Mouse (Mus musculus): ENCODE measurements around the gene Cmah. TPM values are rescaled to one million over a fixed set of nuclear protein-coding genes. Genes with fewer than 3 reads are reported as not detected.
"Not testable (repeated sequence)": the region's sequence is repeated elsewhere in the genome, so short reads cannot be mapped to it uniquely, and the experiment has no call there.

Gene Cmah
- polyA plus RNA-seq, 1 experiment: 0.23 TPM

- no peaks in the 10 kb centered on the region for H3K4me1 ChIP-seq (ENCODE audit: control insufficient read depth, insufficient read depth, low read length)
- H3K27ac ChIP-seq (ENCODE audit: control insufficient read depth, insufficient read depth, low read depth, low read length): no peak overlapping the region
- no peaks in the 10 kb centered on the region for H3K36me3 ChIP-seq (ENCODE audit: control insufficient read depth, insufficient read depth, low read length)
- H3K27me3 ChIP-seq (ENCODE audit: control insufficient read depth, insufficient read depth, low read length): no peaks in the 10 kb centered on the region
- no peak overlapping the region for H3K4me3 ChIP-seq (ENCODE audit: control insufficient read depth, low read depth, low read length)
- TF ChIP-seq CTCF (IDR thresholded peaks at IDR 0.05; ENCODE audit: control insufficient read depth, insufficient read depth, insufficient replicate concordance, low read depth, low read length): no peak
- no peak for TF ChIP-seq POLR2A (IDR thresholded peaks at IDR 0.05; ENCODE audit: control insufficient read depth, low read depth, low read length)
Measured at GRCm38 (mm10) chr13:24342091-24342490, 14.9 kb downstream of the Cmah start.

GRCm38 (mm10) chr13:24353004-24353403 is 25.8 kb downstream of the Cmah start:
- Histone ChIP-seq H3K27ac (ENCODE audit: control insufficient read depth, insufficient read depth, low read depth, low read length) (no peak overlapping the region), H3K27me3 (ENCODE audit: control insufficient read depth, insufficient read depth, low read length) (no peaks in the 10 kb centered on the region), H3K36me3 (ENCODE audit: control insufficient read depth, insufficient read depth, low read length) (no peaks in the 10 kb centered on the region), H3K4me3 (ENCODE audit: control insufficient read depth, low read depth, low read length) (no peak overlapping the region), H3K4me1 (ENCODE audit: control insufficient read depth, insufficient read depth, low read length) (no peaks in the 10 kb centered on the region)
- TF ChIP-seq CTCF (IDR thresholded peaks at IDR 0.05; ENCODE audit: control insufficient read depth, insufficient read depth, insufficient replicate concordance, low read depth, low read length) (no peak), POLR2A (IDR thresholded peaks at IDR 0.05; ENCODE audit: control insufficient read depth, low read depth, low read length) (no peak)

GRCm38 (mm10) chr13:24354751-24355150 is 27.5 kb downstream of the Cmah start:
- TF ChIP-seq CTCF (IDR thresholded peaks at IDR 0.05; ENCODE audit: control insufficient read depth, insufficient read depth, insufficient replicate concordance, low read depth, low read length): no peak
- no peak for TF ChIP-seq POLR2A (IDR thresholded peaks at IDR 0.05; ENCODE audit: control insufficient read depth, low read depth, low read length)
- Histone ChIP-seq H3K4me1 (ENCODE audit: control insufficient read depth, insufficient read depth, low read length) (no peaks in the 10 kb centered on the region), H3K27me3 (ENCODE audit: control insufficient read depth, insufficient read depth, low read length) (no peaks in the 10 kb centered on the region), H3K27ac (ENCODE audit: control insufficient read depth, insufficient read depth, low read depth, low read length) (no peak overlapping the region), H3K36me3 (ENCODE audit: control insufficient read depth, insufficient read depth, low read length) (no peaks in the 10 kb centered on the region), H3K4me3 (ENCODE audit: control insufficient read depth, low read depth, low read length) (no peak overlapping the region)

GRCm38 (mm10) chr13:24359181-24359580 is 32.0 kb downstream of the Cmah start:
- H3K4me1 ChIP-seq (ENCODE audit: control insufficient read depth, insufficient read depth, low read length): no peaks in the 10 kb centered on the region
- no peak overlapping the region for H3K27ac ChIP-seq (ENCODE audit: control insufficient read depth, insufficient read depth, low read depth, low read length)
- H3K27me3 ChIP-seq (ENCODE audit: control insufficient read depth, insufficient read depth, low read length): no peaks in the 10 kb centered on the region
- H3K4me3 ChIP-seq (ENCODE audit: control insufficient read depth, low read depth, low read length): no peak overlapping the region
- no peaks in the 10 kb centered on the region for H3K36me3 ChIP-seq (ENCODE audit: control insufficient read depth, insufficient read depth, low read length)
- no peak for TF ChIP-seq CTCF (IDR thresholded peaks at IDR 0.05; ENCODE audit: control insufficient read depth, insufficient read depth, insufficient replicate concordance, low read depth, low read length)
- no peak for TF ChIP-seq POLR2A (IDR thresholded peaks at IDR 0.05; ENCODE audit: control insufficient read depth, low read depth, low read length)

GRCm38 (mm10) chr13:24365191-24365590 is 38.0 kb downstream of the Cmah start:
- H3K27ac ChIP-seq (ENCODE audit: control insufficient read depth, insufficient read depth, low read depth, low read length): no peak overlapping the region
- no peaks in the 10 kb centered on the region for H3K27me3 ChIP-seq (ENCODE audit: control insufficient read depth, insufficient read depth, low read length)
- no peaks in the 10 kb centered on the region for H3K4me1 ChIP-seq (ENCODE audit: control insufficient read depth, insufficient read depth, low read length)
- TF ChIP-seq CTCF (IDR thresholded peaks at IDR 0.05; ENCODE audit: control insufficient read depth, insufficient read depth, insufficient replicate concordance, low read depth, low read length) (no peak), POLR2A (IDR thresholded peaks at IDR 0.05; ENCODE audit: control insufficient read depth, low read depth, low read length) (no peak)
- no peaks in the 10 kb centered on the region for H3K36me3 ChIP-seq (ENCODE audit: control insufficient read depth, insufficient read depth, low read length)
- no peak overlapping the region for H3K4me3 ChIP-seq (ENCODE audit: control insufficient read depth, low read depth, low read length)

GRCm38 (mm10) chr13:24372893-24373599 is 45.8 kb downstream of the Cmah start:
- no peaks in the 10 kb centered on the region for H3K36me3 ChIP-seq (ENCODE audit: control insufficient read depth, insufficient read depth, low read length)
- no peak overlapping the region for H3K27ac ChIP-seq (ENCODE audit: control insufficient read depth, insufficient read depth, low read depth, low read length)
- H3K4me3 ChIP-seq (ENCODE audit: control insufficient read depth, low read depth, low read length): no peak overlapping the region
- no peaks in the 10 kb centered on the region for H3K27me3 ChIP-seq (ENCODE audit: control insufficient read depth, insufficient read depth, low read length)
- no peaks in the 10 kb centered on the region for H3K4me1 ChIP-seq (ENCODE audit: control insufficient read depth, insufficient read depth, low read length)
- TF ChIP-seq POLR2A (IDR thresholded peaks at IDR 0.05; ENCODE audit: control insufficient read depth, low read depth, low read length) (no peak), CTCF (IDR thresholded peaks at IDR 0.05; ENCODE audit: control insufficient read depth, insufficient read depth, insufficient replicate concordance, low read depth, low read length) (no peak)

- not testable (repeated sequence) for H3K4me3 ChIP-seq (ENCODE audit: control insufficient read depth, low read depth, low read length); H3K4me1 ChIP-seq (ENCODE audit: control insufficient read depth, insufficient read depth, low read length); H3K36me3 ChIP-seq (ENCODE audit: control insufficient read depth, insufficient read depth, low read length); H3K27ac ChIP-seq (ENCODE audit: control insufficient read depth, insufficient read depth, low read depth, low read length); H3K27me3 ChIP-seq (ENCODE audit: control insufficient read depth, insufficient read depth, low read length)
Measured at GRCm38 (mm10) chr13:24374606-24375005, 47.4 kb downstream of the Cmah start.
